10 mouse cellular contexts compared by ENCODE assay signal in genomic region chrX:166271489-166271888, GRCm38 (mm10). TPM values are rescaled to one million over a fixed set of nuclear protein-coding genes. Genes with fewer than 3 reads are reported as not detected.
DNase-seq lines count a peak whose midpoint lies in the region; ATAC-seq lines count a peak whose summit lies in the region.
"Had no signal": no experiment of that assay in that cellular context is flagged by ENCODE, and none has a peak within 500 bp of the region (broad histone marks: within the 10 kb centered on the region; RNA-seq: fewer than 3 reads in every experiment).

No protein-coding gene starts in this region.

- no peak overlapping the region for H3K9ac ChIP-seq in embryonic facial prominence, embryonic 14.5 days (ENCODE audit: low read depth, low read length)
- H3K9ac ChIP-seq: embryonic facial prominence, embryonic 15.5 days had no signal

- no peak overlapping the region for H3K4me3 ChIP-seq in embryonic facial prominence, embryonic 14.5 days (ENCODE audit: low read depth, low read length)
- no peak overlapping the region for H3K4me3 ChIP-seq in midbrain, embryonic 10.5 days
- H3K4me3 ChIP-seq: embryonic facial prominence, embryonic 15.5 days had no signal

- no peaks in the 10 kb centered on the region for H3K4me1 ChIP-seq in embryonic facial prominence, embryonic 14.5 days (ENCODE audit: control insufficient read depth, insufficient read depth, low read length)
- peaks cover 9% of the 10 kb centered on the region for H3K4me1 ChIP-seq in midbrain, embryonic 10.5 days
- H3K4me1 ChIP-seq: embryonic facial prominence, embryonic 15.5 days had no signal

- 38% methylated on average over 1 of the region's 1 CpGs for WGBS in embryonic facial prominence, embryonic 14.5 days
- WGBS in midbrain, embryonic 10.5 days: 43% methylated on average over 1 of the region's 1 CpGs

- no peaks in the 10 kb centered on the region for H3K36me3 ChIP-seq in embryonic facial prominence, embryonic 14.5 days (ENCODE audit: control insufficient read depth, insufficient read depth, low read length)
- H3K36me3 ChIP-seq in midbrain, embryonic 10.5 days: no peaks in the 10 kb centered on the region
- H3K36me3 ChIP-seq: embryonic facial prominence, embryonic 15.5 days had no signal

- intact Hi-C loops in gastrocnemius, postnatal 36 days (cut with DNase I): no loop called here

- ATAC-seq in embryonic facial prominence, embryonic 14.5 days (ENCODE audit: low read depth): peak; percentile 84
- ATAC-seq in CD4-positive, CD25-positive, alpha-beta regulatory T cell, adult 4 months: no peak
- ATAC-seq in megakaryocyte progenitor cell, adult 5-6 weeks (replicated peaks; ENCODE audit: poor library complexity): no peak

- no peaks in the 10 kb centered on the region for H3K9me3 ChIP-seq in embryonic facial prominence, embryonic 14.5 days (ENCODE audit: control insufficient read depth, low read length)
- no peaks in the 10 kb centered on the region for H3K9me3 ChIP-seq in midbrain, embryonic 10.5 days (replicated peaks)
- H3K9me3 ChIP-seq: embryonic facial prominence, embryonic 15.5 days had no signal

- no peak overlapping the region for H3K4me2 ChIP-seq in embryonic facial prominence, embryonic 14.5 days (ENCODE audit: low read depth, low read length)
- H3K4me2 ChIP-seq: embryonic facial prominence, embryonic 15.5 days had no signal

- no peaks in the 10 kb centered on the region; the same call in 1 of the 2 replicates for H3K27me3 ChIP-seq in embryonic facial prominence, embryonic 14.5 days (replicated peaks; ENCODE audit: control insufficient read depth, insufficient read depth, low read length)
- H3K27me3 ChIP-seq in midbrain, embryonic 10.5 days (ENCODE audit: low read depth, poor library complexity, severe bottlenecking): peaks cover 79% of the 10 kb centered on the region

- DNase-seq in layer of hippocampus, adult 18-20 months (ENCODE audit: low spot score in 2 of 2): peak; percentile 19 to 40
- no peak for DNase-seq in layer of hippocampus, postnatal 10 days (ENCODE audit: low spot score in 2 of 2)
- peak; percentile 8 for DNase-seq in MN1 (ENCODE audit: low spot score)
- DNase-seq in embryonic facial prominence, embryonic 14.5 days (ENCODE audit: low spot score): peak; percentile 85
- DNase-seq in midbrain, embryonic 10.5 days (ENCODE audit: low spot score): peak; percentile 11
- DNase-seq in gastrocnemius, postnatal 36 days: no peak
- DNase-seq: kidney, adult 18-20 months had no signal

- H3K27ac ChIP-seq in embryonic facial prominence, embryonic 14.5 days (replicated peaks; ENCODE audit: low read depth, low read length): peak overlapping the region; percentile 52; the same call in 1 of the 2 replicates
- peak overlapping the region; percentile 28; the same call in 1 of the 2 replicates for H3K27ac ChIP-seq in midbrain, embryonic 10.5 days (replicated peaks)
- H3K27ac ChIP-seq: embryonic facial prominence, embryonic 15.5 days had no signal

RNA-seq across cellular contexts. Expression of gene Gpm6b, which starts 32.8 kb away (rescaled TPM):
- total RNA-seq in layer of hippocampus, adult 18-20 months (2021): 100 to 1,000 TPM; 705 to 717 TPM
- 100 to 1,000 TPM; 755 to 812 TPM for total RNA-seq in layer of hippocampus, postnatal 10 days (2021)
- polyA plus RNA-seq in embryonic facial prominence, embryonic 14.5 days (2014; fragmentation: Nextera tagmentation; extraction: Ambion mirVana): 30.3 and 31.9 TPM in 2 replicates
- polyA plus RNA-seq in midbrain, embryonic 10.5 days (2016; fragmentation: Nextera tagmentation; extraction: Ambion mirVana): 61.2 and 101 TPM in 2 replicates
- 10 to 100 TPM; 27.0 to 27.6 TPM for polyA plus RNA-seq in CD4-positive, CD25-positive, alpha-beta regulatory T cell, adult 4 months (2017; shearing (Covaris generic))
- 1 to 10 TPM; 3.9 to 5.7 TPM for total RNA-seq in gastrocnemius, postnatal 36 days (2021)
- 0.10 and 0.25 TPM in 2 replicates for total RNA-seq in megakaryocyte progenitor cell, adult 5-6 weeks (2015)
- 0.20 TPM in 1 of 2 replicates, not detected in the other for total RNA-seq in megakaryocyte progenitor cell, adult 5-6 weeks (2017)

Comparison
In these comparisons a context has a peak if more than half of its experiments do, and no peak if none do; other contexts are left out.
1. DNase-seq: peak in layer of hippocampus, adult 18-20 months (2 of 2), MN1 (single experiment), embryonic facial prominence, embryonic 14.5 days (single experiment) and midbrain, embryonic 10.5 days (single experiment); none in layer of hippocampus, postnatal 10 days (0 of 2) and gastrocnemius, postnatal 36 days (0 of 2).
2. RNA of gene Gpm6b, which starts 32.8 kb away (total RNA-seq): 755 to 812 TPM in layer of hippocampus, postnatal 10 days and 705 to 717 TPM in layer of hippocampus, adult 18-20 months; 3.9 to 5.7 TPM in gastrocnemius, postnatal 36 days and 0.10 to 0.25 TPM in megakaryocyte progenitor cell, adult 5-6 weeks; every median in the first group is over 100 times any median in the second.